Mouse (Mus musculus) forebrain, postnatal 0 days (tissue): ENCODE data around the gene Olfr1467. TPM values are rescaled to one million over a fixed set of nuclear protein-coding genes. Genes with fewer than 3 reads are reported as not detected.

Experiments used
- ATAC-seq: fragments of 200-750 bp; cut with Nextera tagmentation; 2 replicates; pipeline ENCODE4 v1.8.0; 2017; ENCODE audit warnings: mild to moderate bottlenecking, moderate library complexity
- DNase-seq: peaks from one replicate; pipeline ENCODE4 v3.0.0-alpha.2; 2015
- H3K27ac ChIP-seq: fragments of 300-500 bp; sonication (generic); 2 replicates; pipeline ENCODE4 v1.5.1; 2014; ENCODE audit warnings: low read depth, mild to moderate bottlenecking, antibody characterized with exemption, low read length, moderate library complexity, mixed read lengths
- H3K27me3 ChIP-seq: fragments of 300-500 bp; sonication (generic); 2 replicates; pipeline ENCODE4 v1.6.1; 2014; ENCODE audit warnings: mild to moderate bottlenecking, low read length, mixed read lengths; ENCODE audit not compliant: insufficient read depth
- H3K36me3 ChIP-seq: fragments of 300-500 bp; sonication (generic); 2 replicates; pipeline ENCODE4 v1.6.1; 2014; ENCODE audit warnings: mild to moderate bottlenecking, moderate library complexity; ENCODE audit not compliant: insufficient read depth
- H3K4me1 ChIP-seq: fragments of 300-500 bp; sonication (generic); 2 replicates; pipeline ENCODE4 v1.6.1; 2014; ENCODE audit warnings: antibody characterized with exemption; ENCODE audit not compliant: insufficient read depth
- H3K4me2 ChIP-seq: fragments of 300-500 bp; sonication (generic); 2 replicates; pipeline ENCODE4 v1.6.1; 2014; ENCODE audit warnings: low read depth, mild to moderate bottlenecking, moderate library complexity
- H3K4me3 ChIP-seq: fragments of 300-500 bp; sonication (generic); 2 replicates; pipeline ENCODE4 v1.5.1; 2014; ENCODE audit warnings: low read depth, low read length, mixed read lengths
- H3K9ac ChIP-seq: fragments of 300-500 bp; sonication (generic); 2 replicates; pipeline ENCODE4 v1.6.1; 2014; ENCODE audit warnings: mild to moderate bottlenecking
- H3K9me3 ChIP-seq: fragments of 300-500 bp; sonication (generic); 2 replicates; pipeline ENCODE4 v1.6.1; 2016; ENCODE audit warnings: low read length
- CTCF ChIP-seq: sonication (generic); IDR thresholded peaks from 2 replicates; pipeline ENCODE4 v1.5.1; 2016; ENCODE audit warnings: antibody characterized with exemption, control low read depth, low read depth
- WGBS: fragments of 180-500 bp; shearing (Covaris S2); extraction: QIAGEN DNeasy Blood & Tissue Kit; methylation state at CpG from one replicate; pipeline ENCODE4 v1.1.7; 2014; 5-methylcytosine and 5-hydroxymethylcytosine counted together
- polyA plus RNA-seq: library from polyadenylated mRNA; unstranded; fragments of >200 nt; fragmentation: Nextera tagmentation; extraction: Ambion mirVana; gene quantifications from 2 replicates; pipeline ENCODE4 v1.2.1, GENCODE M21; 2015
- total RNA-seq: library from RNA; depleted of rRNA; stranded (reverse); fragments of >200 nt; gene quantifications from 2 replicates; pipeline ENCODE4 v1.2.3, GENCODE M21; 2014; rRNA removed

Gene Olfr1467
- not detected in 2 replicates for total RNA-seq
- not detected in 2 replicates for polyA plus RNA-seq

DNA sequence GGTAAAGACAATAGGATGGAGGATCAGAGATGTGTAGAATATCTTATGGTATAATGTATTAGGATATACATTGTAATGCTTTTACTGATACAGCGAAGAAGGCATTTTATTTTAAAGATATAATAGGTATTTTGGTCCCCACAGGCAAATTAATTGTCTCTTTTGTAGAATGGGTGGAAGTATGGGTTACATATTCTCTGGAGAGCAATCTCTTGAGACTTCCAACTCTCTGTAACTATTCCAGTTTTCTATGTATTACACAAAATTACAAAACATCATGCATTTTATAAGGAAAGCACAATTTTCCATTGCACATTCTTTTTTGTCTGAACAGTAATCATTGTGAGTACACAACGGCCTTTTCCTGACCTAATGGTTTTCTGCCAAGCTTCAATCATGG, at the start of gene Olfr1467:
TSS of gene Olfr1467 (plus strand) at position 301 of the 400 bp plus-strand sequence.
- DNase-seq = no peak

DNA sequence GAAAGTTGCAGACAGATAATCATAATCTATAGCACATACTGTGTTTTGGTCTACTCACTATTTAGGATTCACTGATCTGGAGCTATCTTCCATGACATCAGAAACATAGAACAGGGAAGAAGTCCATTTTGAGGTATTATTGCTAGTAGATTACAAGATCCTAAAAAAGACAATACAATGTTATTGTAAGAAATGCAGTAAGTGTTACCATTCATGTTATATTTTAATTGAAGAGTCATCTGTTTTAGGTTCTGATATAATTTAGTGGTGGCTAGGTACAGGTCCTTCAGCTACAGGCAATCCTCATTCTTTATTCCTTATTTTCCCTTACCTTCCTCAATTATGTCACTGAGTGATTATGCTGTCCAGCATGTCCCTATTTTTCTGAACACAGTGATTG, 46.6 kb upstream of the Olfr1467 start, which contains the start of gene Olfr1465:
TSS of gene Olfr1465 (minus strand) at position 101 of the 400 bp plus-strand sequence.
- Histone ChIP-seq H3K27me3 (no peaks in the 10 kb centered on the region), H3K36me3 (no peaks in the 10 kb centered on the region), H3K9ac (no peak within 1 kb of the TSS), H3K4me2 (no peak within 1 kb of the TSS), H3K4me3 (no peak within 1 kb of the TSS), H3K4me1 (no peaks in the 10 kb centered on the region), H3K27ac (no peak within 1 kb of the TSS), H3K9me3 (no peaks in the 10 kb centered on the region)
- no peak for ATAC-seq
- no peak for DNase-seq
- TF ChIP-seq CTCF = no peak

More for the DNA sequence above, at the start of gene Olfr1467:
- no peak within 1 kb of the TSS for H3K4me2 ChIP-seq
- H3K27ac ChIP-seq = no peak within 1 kb of the TSS
- WGBS = 78% methylated on average over 2 of the region's 2 CpGs
- no peak for TF ChIP-seq CTCF
- H3K36me3 ChIP-seq = no peaks in the 10 kb centered on the region
- H3K4me1 ChIP-seq = no peaks in the 10 kb centered on the region
- no peak within 1 kb of the TSS for H3K9ac ChIP-seq
- ATAC-seq = no peak
- H3K9me3 ChIP-seq = peaks cover 11% of the 10 kb centered on the region; the same call in 1 of the 2 replicates
- no peak within 1 kb of the TSS for H3K4me3 ChIP-seq
- no peaks in the 10 kb centered on the region for H3K27me3 ChIP-seq

DNA sequence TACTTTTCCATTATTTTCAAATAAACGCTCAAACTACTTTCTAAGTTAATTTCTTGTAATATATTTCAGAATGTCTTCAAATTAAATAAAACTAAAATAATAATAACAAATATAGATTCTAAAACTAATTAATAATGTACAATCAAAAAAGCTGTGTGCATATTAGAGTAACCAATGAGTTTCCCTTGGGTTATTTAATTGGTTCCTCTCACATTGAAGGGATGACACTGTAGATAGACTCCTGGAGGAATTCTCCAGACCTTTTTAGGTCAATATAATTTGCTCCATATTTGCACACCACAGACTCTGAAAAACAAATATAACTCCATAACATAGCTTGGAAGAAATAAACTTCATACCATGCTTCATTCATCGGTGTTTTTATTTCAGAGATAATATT, 23.5 kb upstream of the Olfr1467 start, which contains the start of gene Olfr1466:
TSS of gene Olfr1466 (plus strand) at position 301 of the 400 bp plus-strand sequence.
- Histone ChIP-seq H3K4me2 (no peak within 1 kb of the TSS), H3K27ac (no peak within 1 kb of the TSS), H3K4me1 (no peaks in the 10 kb centered on the region), H3K4me3 (no peak within 1 kb of the TSS), H3K9me3 (peaks cover 9% of the 10 kb centered on the region; the same call in 1 of the 2 replicates), H3K36me3 (no peaks in the 10 kb centered on the region), H3K27me3 (no peaks in the 10 kb centered on the region), H3K9ac (no peak within 1 kb of the TSS)
- DNase-seq (no peak), ATAC-seq (no peak)
- 90% methylated on average over 2 of the region's 2 CpGs for WGBS
- no peak for TF ChIP-seq CTCF

GRCm38 (mm10) chr19:13407549-13407948, 45.5 kb downstream of the Olfr1467 start, which contains the start of gene Olfr1469:
Gene Olfr1469, plus strand, starts transcription at chr19:13407849.
- Histone ChIP-seq H3K4me1 (no peaks in the 10 kb centered on the region), H3K4me3 (no peak within 1 kb of the TSS), H3K4me2 (no peak within 1 kb of the TSS), H3K27me3 (no peaks in the 10 kb centered on the region), H3K27ac (no peak within 1 kb of the TSS), H3K36me3 (no peaks in the 10 kb centered on the region), H3K9ac (no peak within 1 kb of the TSS), H3K9me3 (no peaks in the 10 kb centered on the region)
- 84% methylated on average over 2 of the region's 2 CpGs for WGBS
- DNase-seq (no peak), ATAC-seq (no peak)
- no peak for TF ChIP-seq CTCF

Other genes starting within 250 kb of the Olfr1467 start
- gene Olfr1459, start 212.7 kb upstream of the Olfr1467 start, total RNA-seq = not detected in 2 replicates
- not detected in 2 replicates for gene Olfr1459, start 212.7 kb upstream of the Olfr1467 start, polyA plus RNA-seq
- gene Olfr1461, start 199.2 kb upstream of the Olfr1467 start, total RNA-seq = not detected in 2 replicates
- not detected in 2 replicates for gene Olfr1461, start 199.2 kb upstream of the Olfr1467 start, polyA plus RNA-seq
- gene Olfr1462, start 176.5 kb upstream of the Olfr1467 start, total RNA-seq = not detected in 2 replicates
- not detected in 2 replicates for gene Olfr1462, start 176.5 kb upstream of the Olfr1467 start, polyA plus RNA-seq
- not detected in 2 replicates for gene Olfr1463, start 130.9 kb upstream of the Olfr1467 start, total RNA-seq
- not detected in 2 replicates for gene Olfr1463, start 130.9 kb upstream of the Olfr1467 start, polyA plus RNA-seq
- gene Olfr1465, start 46.7 kb upstream of the Olfr1467 start, total RNA-seq = not detected in 2 replicates
- not detected in 2 replicates for gene Olfr1465, start 46.7 kb upstream of the Olfr1467 start, polyA plus RNA-seq
- not detected in 2 replicates for gene Olfr1466, start 23.4 kb upstream of the Olfr1467 start, total RNA-seq
- not detected in 2 replicates for gene Olfr1466, start 23.4 kb upstream of the Olfr1467 start, polyA plus RNA-seq
- gene Olfr1469, start 45.6 kb downstream of the Olfr1467 start, total RNA-seq = not detected in 2 replicates
- gene Olfr1469, start 45.6 kb downstream of the Olfr1467 start, polyA plus RNA-seq = not detected in 2 replicates
- not detected in 2 replicates for gene Olfr1471, start 81.2 kb downstream of the Olfr1467 start, total RNA-seq
- not detected in 2 replicates for gene Olfr1471, start 81.2 kb downstream of the Olfr1467 start, polyA plus RNA-seq
- gene Olfr1472, start 93.8 kb downstream of the Olfr1467 start, total RNA-seq = not detected in 2 replicates
- gene Olfr1472, start 93.8 kb downstream of the Olfr1467 start, polyA plus RNA-seq = not detected in 2 replicates
- not detected in 2 replicates for gene Olfr1474, start 107.3 kb downstream of the Olfr1467 start, total RNA-seq
- not detected in 2 replicates for gene Olfr1474, start 107.3 kb downstream of the Olfr1467 start, polyA plus RNA-seq
- not detected in 2 replicates for gene Olfr1475, start 118.0 kb downstream of the Olfr1467 start, total RNA-seq
- not detected in 2 replicates for gene Olfr1475, start 118.0 kb downstream of the Olfr1467 start, polyA plus RNA-seq
- gene Olfr1477, start 138.3 kb downstream of the Olfr1467 start, total RNA-seq = not detected in 2 replicates
- not detected in 2 replicates for gene Olfr1477, start 138.3 kb downstream of the Olfr1467 start, polyA plus RNA-seq
- gene Olfr1480, start 165.7 kb downstream of the Olfr1467 start, total RNA-seq = not detected in 2 replicates
- not detected in 2 replicates for gene Olfr1480, start 165.7 kb downstream of the Olfr1467 start, polyA plus RNA-seq
- not detected in 2 replicates for gene Olfr1484, start 221.3 kb downstream of the Olfr1467 start, total RNA-seq
- gene Olfr1484, start 221.3 kb downstream of the Olfr1467 start, polyA plus RNA-seq = not detected in 2 replicates